Mouse (Mus musculus): ENCODE measurements around the gene Zdhhc7. TPM values are rescaled to one million over a fixed set of nuclear protein-coding genes. Genes with fewer than 3 reads are reported as not detected.

Gene Zdhhc7
- polyA plus RNA-seq, 1 experiment: not detected

DNA sequence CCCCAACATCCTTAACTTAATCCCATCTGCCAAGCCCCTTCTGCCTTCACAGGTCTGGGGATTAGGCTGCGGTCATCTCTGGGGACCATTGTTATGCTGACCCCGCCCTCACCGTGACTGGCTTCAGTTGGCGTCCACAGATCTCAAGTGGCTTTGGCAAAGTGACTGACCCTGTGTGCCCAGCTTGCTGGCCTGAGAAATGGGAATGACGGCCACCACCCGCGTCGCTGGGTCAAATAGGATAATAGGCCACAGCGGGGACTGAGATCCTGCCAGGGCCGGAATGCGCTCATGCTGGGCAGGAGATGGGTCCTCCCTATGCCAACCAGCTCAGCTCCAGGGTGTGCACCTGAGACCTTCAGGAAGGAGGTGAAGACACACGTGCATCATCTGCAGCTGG is 62.5 kb downstream of the Zdhhc7 start:
- no peak overlapping the region for H3K27ac ChIP-seq (ENCODE audit: insufficient read depth, low read depth, low read length)
- no peak overlapping the region for H3K4me3 ChIP-seq (ENCODE audit: insufficient read depth, low read depth, low read length)
- WGBS: 85% methylated on average over 12 of the region's 12 CpGs
- H3K4me1 ChIP-seq (ENCODE audit: control insufficient read depth, insufficient read depth, low read length): peaks cover 25% of the 10 kb centered on the region
- no peak for TF ChIP-seq POLR2A (IDR thresholded peaks at IDR 0.05; ENCODE audit: insufficient read depth, low read depth, low read length)
- no peak for TF ChIP-seq CTCF (IDR thresholded peaks at IDR 0.05; ENCODE audit: insufficient read depth, low read depth, low read length)

DNA sequence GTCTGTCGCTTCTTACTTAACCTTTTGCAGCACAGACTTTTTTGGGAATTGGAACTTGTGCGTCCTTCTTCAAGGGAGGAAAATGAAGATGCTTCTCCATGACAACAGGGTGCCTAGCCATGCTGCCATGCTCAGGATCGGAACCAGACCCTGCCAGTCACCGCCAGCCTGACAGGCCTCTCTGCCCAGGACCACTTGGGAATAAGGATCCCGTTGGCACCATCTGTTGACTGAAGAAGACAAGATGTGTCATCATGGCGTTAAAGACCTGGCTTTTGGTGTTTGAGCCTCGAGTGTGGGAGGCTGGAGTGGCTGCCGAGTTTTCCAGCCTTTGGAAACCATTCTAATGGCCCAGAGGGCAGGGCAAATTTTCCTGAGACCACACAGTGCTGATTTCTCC is 63.7 kb downstream of the Zdhhc7 start:
- WGBS: 91% methylated on average over 8 of the region's 8 CpGs
- TF ChIP-seq CTCF (IDR thresholded peaks at IDR 0.05; ENCODE audit: insufficient read depth, low read depth, low read length) (no peak), POLR2A (IDR thresholded peaks at IDR 0.05; ENCODE audit: insufficient read depth, low read depth, low read length) (no peak)
- H3K27ac ChIP-seq (ENCODE audit: insufficient read depth, low read depth, low read length): no peak overlapping the region
- no peak overlapping the region for H3K4me3 ChIP-seq (ENCODE audit: insufficient read depth, low read depth, low read length)
- peaks cover 25% of the 10 kb centered on the region for H3K4me1 ChIP-seq (ENCODE audit: control insufficient read depth, insufficient read depth, low read length)

DNA sequence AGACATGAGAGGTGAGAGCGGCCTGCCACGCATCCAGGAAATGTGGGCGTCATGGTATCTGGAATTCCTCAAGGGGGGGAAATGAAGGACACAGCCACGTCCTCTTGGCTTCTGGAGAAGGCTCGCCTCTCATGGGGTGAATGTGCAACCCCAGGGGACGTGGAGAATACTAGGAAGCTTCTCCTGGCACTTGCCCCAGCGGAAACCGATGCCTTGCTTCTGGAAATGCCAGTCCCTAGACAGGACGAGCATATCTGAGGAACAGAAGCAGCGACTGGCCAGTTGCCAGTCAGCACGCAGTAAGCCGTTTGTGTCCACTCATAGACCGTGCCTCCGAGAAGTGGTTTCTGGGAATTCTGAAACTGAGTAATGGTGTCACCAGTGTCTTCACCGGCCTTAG is 64.1 kb downstream of the Zdhhc7 start:
- H3K4me3 ChIP-seq (ENCODE audit: insufficient read depth, low read depth, low read length): no peak overlapping the region
- WGBS: 87% methylated on average over 15 of the region's 15 CpGs
- peaks cover 25% of the 10 kb centered on the region for H3K4me1 ChIP-seq (ENCODE audit: control insufficient read depth, insufficient read depth, low read length)
- TF ChIP-seq POLR2A (IDR thresholded peaks at IDR 0.05; ENCODE audit: insufficient read depth, low read depth, low read length): no peak
- no peak for TF ChIP-seq CTCF (IDR thresholded peaks at IDR 0.05; ENCODE audit: insufficient read depth, low read depth, low read length)
- no peak overlapping the region for H3K27ac ChIP-seq (ENCODE audit: insufficient read depth, low read depth, low read length)

DNA sequence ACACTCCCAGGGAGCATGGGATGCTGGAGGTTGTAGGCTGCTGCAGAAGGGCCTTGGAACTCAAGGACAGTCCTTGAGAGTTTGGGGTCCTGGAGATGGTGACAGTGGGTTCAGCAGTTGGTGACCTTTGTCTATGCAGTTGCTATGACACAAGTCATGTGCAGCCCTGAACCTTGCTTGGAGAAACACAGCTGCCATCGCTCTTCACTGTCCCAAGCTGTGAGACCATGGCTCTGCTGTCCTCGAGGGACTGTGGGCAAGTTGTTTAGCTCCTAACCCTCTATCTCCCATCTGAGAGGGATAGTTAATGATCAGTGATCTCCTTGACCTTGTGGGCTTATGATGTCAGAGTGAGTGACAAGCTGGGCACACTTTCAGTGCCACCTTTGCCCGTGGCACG is 64.7 kb downstream of the Zdhhc7 start:
- no peak overlapping the region for H3K27ac ChIP-seq (ENCODE audit: insufficient read depth, low read depth, low read length)
- peaks cover 25% of the 10 kb centered on the region for H3K4me1 ChIP-seq (ENCODE audit: control insufficient read depth, insufficient read depth, low read length)
- WGBS: 94% methylated on average over 4 of the region's 4 CpGs
- no peak overlapping the region for H3K4me3 ChIP-seq (ENCODE audit: insufficient read depth, low read depth, low read length)
- TF ChIP-seq POLR2A (IDR thresholded peaks at IDR 0.05; ENCODE audit: insufficient read depth, low read depth, low read length): no peak

DNA sequence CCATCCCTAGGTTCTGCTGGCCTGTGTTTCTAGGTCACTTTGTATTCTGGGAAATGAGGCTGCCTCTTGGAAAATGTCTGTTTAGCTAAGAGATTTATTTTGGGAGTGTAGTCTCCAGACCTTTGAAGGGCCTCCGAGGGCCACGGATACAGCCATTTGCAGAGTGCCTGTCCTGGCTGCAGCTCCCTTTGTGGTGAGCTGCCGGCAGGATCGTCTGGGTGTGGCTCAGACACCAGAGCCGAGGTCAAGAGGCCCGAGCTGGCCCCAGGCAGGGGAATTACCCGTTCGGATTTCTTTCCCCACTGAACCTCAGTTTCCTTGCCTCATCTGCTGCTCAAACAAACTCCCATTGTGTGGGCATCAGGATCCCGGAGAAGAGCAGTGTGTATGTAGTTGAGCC is 65.2 kb downstream of the Zdhhc7 start:
- Histone ChIP-seq H3K4me1 (ENCODE audit: control insufficient read depth, insufficient read depth, low read length) (peaks cover 25% of the 10 kb centered on the region), H3K4me3 (ENCODE audit: insufficient read depth, low read depth, low read length) (no peak overlapping the region), H3K27ac (ENCODE audit: insufficient read depth, low read depth, low read length) (no peak overlapping the region)
- TF ChIP-seq POLR2A (IDR thresholded peaks at IDR 0.05; ENCODE audit: insufficient read depth, low read depth, low read length): no peak
- TF ChIP-seq CTCF (IDR thresholded peaks at IDR 0.05; ENCODE audit: insufficient read depth, low read depth, low read length): no peak
- 54% methylated on average over 9 of the region's 9 CpGs for WGBS

DNA sequence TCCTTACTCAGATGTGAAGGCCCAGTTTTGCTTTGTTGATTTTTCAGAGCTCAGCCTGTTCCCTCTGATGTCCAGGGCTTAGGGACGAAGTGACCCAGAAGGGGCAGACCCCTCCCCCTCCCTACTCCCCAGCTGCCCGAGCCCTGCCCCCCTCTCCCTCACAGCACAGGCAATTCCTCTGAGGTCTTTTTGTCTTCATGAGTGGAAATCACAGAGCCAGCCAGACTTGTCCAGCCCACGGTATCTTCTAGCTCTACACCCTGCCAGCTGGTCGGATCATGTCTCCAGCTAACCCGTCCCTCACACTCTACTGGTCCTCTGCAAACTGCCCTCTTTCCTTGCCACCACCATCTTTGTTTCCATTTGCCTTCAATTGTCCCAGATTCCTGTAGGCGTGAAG is 66.8 kb downstream of the Zdhhc7 start:
- 46% methylated on average over 6 of the region's 6 CpGs for WGBS
- Histone ChIP-seq H3K4me3 (ENCODE audit: insufficient read depth, low read depth, low read length) (no peak overlapping the region), H3K4me1 (ENCODE audit: control insufficient read depth, insufficient read depth, low read length) (peaks cover 22% of the 10 kb centered on the region), H3K27ac (ENCODE audit: insufficient read depth, low read depth, low read length) (no peak overlapping the region)
- TF ChIP-seq CTCF (IDR thresholded peaks at IDR 0.05; ENCODE audit: insufficient read depth, low read depth, low read length): no peak
- no peak for TF ChIP-seq POLR2A (IDR thresholded peaks at IDR 0.05; ENCODE audit: insufficient read depth, low read depth, low read length)

DNA sequence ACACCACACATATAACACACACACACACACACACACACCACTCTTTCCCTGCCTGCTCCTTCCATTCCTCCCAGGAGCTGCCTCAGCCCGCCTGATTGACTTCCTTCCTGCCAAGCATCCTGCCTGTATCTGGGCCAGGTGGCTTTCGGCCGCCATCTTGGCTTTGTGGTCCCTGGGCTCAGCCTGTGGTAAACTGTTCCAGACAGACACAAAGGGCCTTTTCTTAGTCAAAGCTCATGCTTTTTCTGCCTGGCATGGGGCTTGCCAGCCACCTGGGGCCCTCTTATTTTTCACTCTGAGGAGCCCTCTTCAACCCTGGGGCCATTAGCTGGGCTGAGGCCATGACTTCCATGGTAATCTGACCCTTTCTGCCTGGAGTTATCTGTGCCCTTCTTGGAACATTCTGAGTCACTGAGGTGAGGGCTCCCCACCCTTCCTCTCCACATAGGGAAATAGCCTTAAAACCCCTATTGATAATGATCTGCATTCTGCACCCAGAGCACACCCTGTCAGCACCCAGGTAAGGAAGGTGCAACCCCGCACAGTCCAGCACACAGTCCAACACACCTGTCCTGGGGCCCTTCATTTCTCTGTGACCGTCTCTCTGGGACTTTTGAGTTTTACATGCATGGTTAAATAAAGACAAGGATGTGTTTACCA is 68.6 kb downstream of the Zdhhc7 start:
- Histone ChIP-seq H3K4me1 (ENCODE audit: control insufficient read depth, insufficient read depth, low read length) (peaks cover 15% of the 10 kb centered on the region), H3K4me3 (ENCODE audit: insufficient read depth, low read depth, low read length) (no peak overlapping the region), H3K27ac (ENCODE audit: insufficient read depth, low read depth, low read length) (no peak overlapping the region)
- 77% methylated on average over 5 of the region's 5 CpGs for WGBS
- TF ChIP-seq POLR2A (IDR thresholded peaks at IDR 0.05; ENCODE audit: insufficient read depth, low read depth, low read length) (no peak), CTCF (IDR thresholded peaks at IDR 0.05; ENCODE audit: insufficient read depth, low read depth, low read length) (no peak)

Other genes with a start within 250 kb of the Zdhhc7 start
- not detected in 2 replicates for gene Klhl36, start 239.2 kb downstream of the Zdhhc7 start, polyA plus RNA-seq (2012; ENCODE audit: insufficient read depth, insufficient read length, low replicate concordance, missing spikeins)
- gene Usp10, start 191.1 kb downstream of the Zdhhc7 start, polyA plus RNA-seq (2012; ENCODE audit: insufficient read depth, insufficient read length, low replicate concordance, missing spikeins): not detected in 2 replicates
- gene Gm20388, start 190.6 kb downstream of the Zdhhc7 start, polyA plus RNA-seq (2012; ENCODE audit: insufficient read depth, insufficient read length, low replicate concordance, missing spikeins): not detected in 2 replicates
- not detected in 2 replicates for gene Crispld2, start 109.0 kb downstream of the Zdhhc7 start, polyA plus RNA-seq (2012; ENCODE audit: insufficient read depth, insufficient read length, low replicate concordance, missing spikeins)
- gene 6430548M08Rik, start 12.7 kb upstream of the Zdhhc7 start, polyA plus RNA-seq (2012; ENCODE audit: insufficient read depth, insufficient read length, low replicate concordance, missing spikeins): 253 and 540 TPM in 2 replicates
- gene Fam92b, start 76.0 kb upstream of the Zdhhc7 start, polyA plus RNA-seq (2012; ENCODE audit: insufficient read depth, insufficient read length, low replicate concordance, missing spikeins): not detected in 2 replicates
- 42.5 and 91.1 TPM in 2 replicates for gene Gse1, start 127.0 kb upstream of the Zdhhc7 start, polyA plus RNA-seq (2012; ENCODE audit: insufficient read depth, insufficient read length, low replicate concordance, missing spikeins)

Measured in olfactory bulb, adult 2 months (tissue).